Mouse (Mus musculus): Measurements from ENCODE around the gene Spin2-ps6. TPM values are rescaled to one million over a fixed set of nuclear protein-coding genes. Genes with fewer than 3 reads are reported as not detected.

Spin2-ps6 gene
- not detected for polyA plus RNA-seq (2014; fragmentation: Illumina TruSeq; extraction: RNeasy Lipid Tissue Mini Kit (QIAGEN cat#74804); ENCODE audit: low read depth, low replicate concordance)

DNA sequence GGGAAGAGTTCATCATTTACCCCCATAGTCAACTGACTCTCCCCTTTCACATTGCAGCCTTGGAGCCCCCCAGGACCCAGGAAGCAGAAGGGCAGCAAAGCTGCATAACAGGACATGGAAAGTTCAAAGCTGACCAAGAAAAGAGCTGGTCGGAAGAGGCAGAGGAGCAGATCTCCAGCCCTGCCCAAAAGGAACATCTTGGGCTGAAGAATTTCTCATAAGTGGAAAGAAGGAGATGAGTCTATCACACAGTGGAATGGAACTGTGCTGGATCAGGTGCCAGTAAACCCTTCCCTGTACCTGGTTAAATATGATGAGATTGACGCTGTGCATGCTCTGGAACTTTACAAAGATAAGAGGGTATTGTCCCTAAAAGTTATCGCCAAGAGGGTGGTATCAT, at the start of gene Spin2-ps6:
TSS of gene Spin2-ps6 (plus strand) at position 301 of the 400 bp plus-strand sequence.

Other genes starting within 250 kb of the Spin2-ps6 start
- not detected for gene Btbd35f12, start 78.5 kb downstream of the Spin2-ps6 start, polyA plus RNA-seq (2014; fragmentation: Illumina TruSeq; extraction: RNeasy Lipid Tissue Mini Kit (QIAGEN cat#74804); ENCODE audit: low read depth, low replicate concordance)

Data from adrenal gland, adult 10 weeks (tissue).